Mouse (Mus musculus): ENCODE measurements around the gene Tbrg4.

DNA sequence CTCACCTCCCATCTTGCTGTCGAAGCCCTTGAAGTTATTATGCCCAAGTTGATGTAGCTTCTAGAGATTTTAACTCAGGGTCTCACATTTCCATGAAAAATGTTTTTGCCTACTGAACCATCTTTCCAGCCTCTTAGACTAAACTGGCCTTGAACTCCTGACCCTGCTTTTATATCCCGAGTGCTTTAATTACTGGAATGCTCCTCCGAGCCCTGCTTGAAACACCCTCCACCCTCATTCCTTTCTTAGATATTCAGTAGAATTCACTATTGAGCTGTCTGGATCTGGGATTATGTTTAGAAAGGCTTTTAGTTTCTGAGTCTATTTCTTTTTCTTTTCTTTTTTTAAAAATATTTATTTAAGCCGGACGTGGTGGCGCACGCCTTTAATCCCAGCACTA, 46.5 kb downstream of the Tbrg4 start:
- no peak for TF ChIP-seq POLR2A (IDR thresholded peaks at IDR 0.05; ENCODE audit: extremely low read depth, insufficient read depth, low read length)
- no peak for TF ChIP-seq CTCF (IDR thresholded peaks at IDR 0.05; ENCODE audit: low read depth, low read length)

All from liver, adult 2 months (tissue).